Mouse (Mus musculus): ENCODE results near the gene Gm10309. TPM values are rescaled to one million over a fixed set of nuclear protein-coding genes. Genes with fewer than 3 reads are reported as not detected.

The Gm10309 gene
- total and polyA plus RNA-seq, 3 experiments: 0.17 to 0.53 TPM; not detected in 1

DNA sequence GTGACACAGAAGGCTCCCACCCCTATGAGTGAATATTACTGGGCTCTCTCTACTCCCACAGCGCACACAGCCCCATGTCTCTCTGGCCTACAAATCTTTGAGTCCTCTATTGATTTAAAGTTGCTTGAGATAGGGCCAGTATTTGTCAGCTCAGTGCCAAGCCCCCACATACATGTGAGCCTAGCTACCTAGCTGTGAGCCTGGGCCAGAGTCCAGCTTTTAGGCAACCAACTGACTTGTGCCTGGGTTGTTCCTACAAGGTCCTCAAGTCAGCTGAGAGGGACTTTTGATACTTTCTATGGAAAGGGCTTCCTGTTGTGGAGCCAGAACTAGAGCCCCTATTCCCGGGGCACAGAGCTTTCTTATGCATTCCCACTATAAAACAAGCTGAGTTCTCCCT is 20.0 kb upstream of the Gm10309 start:
- Histone ChIP-seq H3K4me3 (replicated peaks in 1 of 3; ENCODE audit: low read depth in 2 of 3, low read length in 2 of 3, poor library complexity in 1 of 3) (no peak overlapping the region), H3K4me1 (ENCODE audit: control insufficient read depth in 1 of 2, insufficient read depth in 2 of 2) (peaks cover 6 to 31% of the 10 kb centered on the region in 2 experiments), H3K27me3 (replicated peaks) (no peaks in the 10 kb centered on the region), H3K36me3 (replicated peaks in 1 of 2; ENCODE audit: control insufficient read depth in 1 of 2, insufficient read depth in 1 of 2, low read length in 1 of 2) (peaks cover 0 to 50% of the 10 kb centered on the region in 2 experiments), H3K9ac (ENCODE audit: insufficient read depth, low read depth) (no peak overlapping the region), H3K27ac (ENCODE audit: insufficient read depth, low read depth) (no peak overlapping the region), H3K9me3 (replicated peaks; ENCODE audit: low read length) (no peaks in the 10 kb centered on the region), H3K79me2 (replicated peaks; ENCODE audit: control insufficient read depth, extremely low read depth, insufficient read depth, poor library complexity, severe bottlenecking) (no peaks in the 10 kb centered on the region; the same call in 1 of the 2 replicates), H3K4me2 (ENCODE audit: insufficient read depth, low read depth, poor library complexity, severe bottlenecking) (no peak overlapping the region)
- TF ChIP-seq TCF12 (IDR thresholded peaks at IDR 0.05; ENCODE audit: low read depth, low read length) (no peak), ZC3H11A (IDR thresholded peaks at IDR 0.05; ENCODE audit: low read depth, low read length) (no peak), IRF4 (IDR thresholded peaks at IDR 0.05; ENCODE audit: low read depth, low read length) (no peak), MEF2A (IDR thresholded peaks at IDR 0.05; ENCODE audit: borderline replicate concordance, low read depth, low read length) (no peak), SIN3A (IDR thresholded peaks at IDR 0.05; ENCODE audit: low read length) (no peak), ZKSCAN1 (IDR thresholded peaks at IDR 0.05; ENCODE audit: borderline replicate concordance, low read depth, low read length) (no peak), NRF1 (IDR thresholded peaks at IDR 0.05; ENCODE audit: low read depth, low read length) (no peak), EP300 (IDR thresholded peaks at IDR 0.05; ENCODE audit: low read length) (no peak), SMC3 (IDR thresholded peaks at IDR 0.05; ENCODE audit: low read depth, low read length) (no peak), RAD21 (IDR thresholded peaks at IDR 0.05; ENCODE audit: low read depth, low read length) (no peak), CHD1 (IDR thresholded peaks at IDR 0.05; ENCODE audit: low read depth, low read length) (no peak), E2F4 (IDR thresholded peaks at IDR 0.05; ENCODE audit: insufficient replicate concordance, low read depth, low read length) (no peak), HCFC1 (IDR thresholded peaks at IDR 0.05; ENCODE audit: low read depth, low read length) (no peak), KAT2A (IDR thresholded peaks at IDR 0.05; ENCODE audit: insufficient replicate concordance, low read length) (no peak)
- dilution Hi-C loops (cut with MboI; ENCODE audit: extremely low pct_ligation_motif_present, extremely low pct_unique_long_range_greater_than_20kb, low sequenced_read_pairs) (no loop called here), in situ Hi-C loops (cut with MboI; ENCODE audit: low pct_ligation_motif_present, low pct_unique_long_range_greater_than_20kb, low sequenced_read_pairs) (no loop called here)
- no peak for DNase-seq (ENCODE audit: extremely low read depth)

DNA sequence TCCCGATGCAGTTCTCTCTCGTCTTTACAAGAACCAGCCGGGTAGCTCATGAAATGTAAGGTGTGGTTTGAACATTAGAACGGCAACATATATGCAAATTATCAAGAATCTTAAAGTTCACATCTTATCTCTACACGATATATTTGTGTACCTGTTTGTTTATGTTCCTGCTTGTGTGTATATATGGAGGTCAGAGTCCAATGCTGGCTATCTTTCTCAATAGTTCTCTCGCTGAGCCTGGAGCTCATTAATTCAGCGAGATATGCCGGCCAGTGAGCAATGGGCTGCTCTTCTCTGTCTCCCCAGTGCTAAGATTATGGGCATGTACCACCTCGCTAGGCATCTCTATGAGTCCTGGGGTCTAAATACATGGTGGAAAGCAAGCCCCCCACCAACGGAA is 18.8 kb upstream of the Gm10309 start:
- Histone ChIP-seq H3K4me1 (ENCODE audit: control insufficient read depth in 1 of 2, insufficient read depth in 2 of 2) (peaks cover 6 to 32% of the 10 kb centered on the region in 2 experiments), H3K36me3 (replicated peaks in 1 of 2; ENCODE audit: control insufficient read depth in 1 of 2, insufficient read depth in 1 of 2, low read length in 1 of 2) (peaks cover 0 to 49% of the 10 kb centered on the region in 2 experiments), H3K27ac (ENCODE audit: insufficient read depth, low read depth) (no peak overlapping the region), H3K4me2 (ENCODE audit: insufficient read depth, low read depth, poor library complexity, severe bottlenecking) (no peak overlapping the region), H3K9me3 (replicated peaks; ENCODE audit: low read length) (no peaks in the 10 kb centered on the region), H3K4me3 (replicated peaks in 1 of 3; ENCODE audit: low read depth in 2 of 3, low read length in 2 of 3, poor library complexity in 1 of 3) (no peak overlapping the region), H3K9ac (ENCODE audit: insufficient read depth, low read depth) (no peak overlapping the region), H3K79me2 (replicated peaks; ENCODE audit: control insufficient read depth, extremely low read depth, insufficient read depth, poor library complexity, severe bottlenecking) (no peaks in the 10 kb centered on the region; the same call in 1 of the 2 replicates), H3K27me3 (replicated peaks) (no peaks in the 10 kb centered on the region)
- DNase-seq (ENCODE audit: extremely low read depth): no peak
- dilution Hi-C loops (cut with MboI; ENCODE audit: extremely low pct_ligation_motif_present, extremely low pct_unique_long_range_greater_than_20kb, low sequenced_read_pairs): no loop called here
- in situ Hi-C loops (cut with MboI; ENCODE audit: low pct_ligation_motif_present, low pct_unique_long_range_greater_than_20kb, low sequenced_read_pairs): loop anchor here (25.0 kb wide), 2 partner anchors 288 to 713 kb away; no protein-coding TSS in a partner anchor
- TF ChIP-seq NRF1 (IDR thresholded peaks at IDR 0.05; ENCODE audit: low read depth, low read length) (no peak), ZC3H11A (IDR thresholded peaks at IDR 0.05; ENCODE audit: low read depth, low read length) (no peak), IRF4 (IDR thresholded peaks at IDR 0.05; ENCODE audit: low read depth, low read length) (no peak), HCFC1 (IDR thresholded peaks at IDR 0.05; ENCODE audit: low read depth, low read length) (no peak), MAZ (IDR thresholded peaks at IDR 0.05; ENCODE audit: low read depth, low read length) (no peak), NELFE (IDR thresholded peaks at IDR 0.05; ENCODE audit: low read depth, low read length) (no peak), BHLHE40 (IDR thresholded peaks at IDR 0.05; ENCODE audit: low read depth, low read length) (no peak), SIN3A (IDR thresholded peaks at IDR 0.05; ENCODE audit: low read length) (no peak), RCOR1 (conservative IDR thresholded peaks at IDR 0.05; ENCODE audit: low read depth, low read length) (no peak), CHD2 (IDR thresholded peaks at IDR 0.05; ENCODE audit: low read length) (no peak), ELF1 (IDR thresholded peaks at IDR 0.05; ENCODE audit: low read depth, low read length) (no peak), PAX5 (IDR thresholded peaks at IDR 0.05; ENCODE audit: low read length) (no peak), ZMIZ1 (IDR thresholded peaks at IDR 0.05; ENCODE audit: low read depth, low read length) (no peak), JUN (IDR thresholded peaks at IDR 0.05; ENCODE audit: insufficient read depth, low read depth, low read length) (no peak), TCF12 (IDR thresholded peaks at IDR 0.05; ENCODE audit: low read depth, low read length) (no peak), ZNF384 (IDR thresholded peaks at IDR 0.05; ENCODE audit: low read depth, low read length) (no peak), SMC3 (IDR thresholded peaks at IDR 0.05; ENCODE audit: low read depth, low read length) (no peak), CHD1 (IDR thresholded peaks at IDR 0.05; ENCODE audit: low read depth, low read length) (no peak)
